Mouse (Mus musculus) heart, adult 8-10 months (tissue): ENCODE data around the gene Olfr508. TPM values are rescaled to one million over a fixed set of nuclear protein-coding genes. Genes with fewer than 3 reads are reported as not detected.
"Not testable (repeated sequence)": the region's sequence is repeated elsewhere in the genome, so short reads cannot be mapped to it uniquely, and the experiment has no call there.

ENCODE experiments used
- DNase-seq: peaks from one replicate; pipeline ENCODE4 v3.0.0; 2022; ENCODE audit warnings: low spot score
- total RNA-seq, 4 experiments: library from RNA; stranded (reverse); gene quantifications; 2 replicates each; pipeline ENCODE4 v1.2.4; 2022

The Olfr508 gene
- total RNA-seq: not detected

DNA sequence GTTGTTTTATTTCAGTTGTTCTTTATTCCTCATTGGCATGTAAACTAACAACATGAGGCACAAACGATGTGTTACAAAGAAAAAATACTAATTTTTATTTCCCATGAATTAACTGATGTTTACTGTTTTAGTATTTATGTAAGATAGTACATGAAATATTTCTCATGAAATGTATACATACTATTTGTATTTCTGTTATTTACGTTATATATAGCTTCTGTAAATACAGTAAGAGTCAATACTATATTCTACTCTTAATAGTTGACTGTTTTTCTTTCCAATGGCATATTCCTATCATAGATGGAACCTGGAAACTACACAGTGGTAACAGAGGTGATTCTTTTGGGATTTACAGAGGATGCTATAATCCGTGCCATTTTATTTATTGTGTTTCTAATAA, at the start of gene Olfr508:
TSS of gene Olfr508 (plus strand) at position 301 of the 400 bp plus-strand sequence.
- no peak for DNase-seq

DNA sequence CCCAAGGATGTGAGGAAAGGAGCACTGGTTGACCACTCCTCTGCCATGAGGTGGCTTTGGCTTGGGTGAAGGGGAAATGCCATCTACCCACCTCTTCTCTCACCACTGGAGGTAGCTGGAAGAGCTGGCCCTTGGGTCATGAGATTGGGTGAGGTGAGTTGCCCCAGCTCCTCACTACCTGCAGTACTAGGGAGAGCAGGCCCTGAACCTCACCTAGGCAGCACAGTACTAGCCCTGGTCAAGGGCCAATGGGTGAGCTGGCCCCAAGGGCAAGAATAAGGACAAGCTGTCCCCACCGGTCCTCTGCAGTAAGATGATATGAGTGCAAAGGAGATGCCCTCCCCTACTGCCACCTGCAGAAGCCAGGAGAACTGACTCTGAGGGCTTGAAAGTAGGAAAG, 40.0 kb upstream of the Olfr508 start:
- DNase-seq: no peak

DNA sequence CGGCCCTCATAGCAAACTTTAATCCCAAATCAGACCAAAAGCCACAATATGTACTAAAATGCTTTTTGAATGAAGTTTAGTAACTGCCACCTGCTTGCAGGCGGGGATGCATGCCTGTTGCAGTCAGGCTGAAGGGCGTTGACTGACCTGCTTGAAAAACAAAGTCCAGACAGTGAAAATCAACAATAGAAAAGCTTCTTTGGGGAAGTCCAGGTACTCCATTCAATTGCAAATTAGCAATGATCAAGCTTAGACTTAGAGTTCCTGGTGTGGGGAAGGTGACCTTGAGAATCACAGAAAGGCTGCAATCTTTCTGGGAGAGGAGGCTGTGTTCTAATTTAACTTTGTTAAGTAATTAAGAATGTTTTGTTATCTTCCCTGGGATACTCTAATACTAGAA, 27.9 kb upstream of the Olfr508 start:
- not testable (repeated sequence) for DNase-seq

DNA sequence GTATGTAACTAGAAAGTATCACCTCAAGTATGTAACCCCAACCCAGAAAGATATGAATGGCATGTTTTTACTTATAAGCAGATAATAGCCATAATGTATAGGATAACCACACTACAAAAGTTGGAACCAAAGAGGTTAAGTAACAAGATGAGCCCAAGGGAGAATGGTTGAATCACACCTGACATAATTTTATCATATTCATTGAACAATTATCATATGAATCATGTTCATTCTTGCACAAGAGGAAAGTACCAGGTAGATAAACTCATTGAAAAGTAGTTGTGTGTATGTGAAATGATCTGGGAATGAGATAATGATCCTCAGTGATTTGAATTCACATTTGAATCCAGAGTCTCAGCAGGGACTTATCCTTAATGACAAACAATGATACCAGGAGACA, 19.3 kb upstream of the Olfr508 start, which contains the start of gene Olfr506:
TSS of gene Olfr506 (plus strand) at position 301 of the 400 bp plus-strand sequence.
- no peak for DNase-seq

DNA sequence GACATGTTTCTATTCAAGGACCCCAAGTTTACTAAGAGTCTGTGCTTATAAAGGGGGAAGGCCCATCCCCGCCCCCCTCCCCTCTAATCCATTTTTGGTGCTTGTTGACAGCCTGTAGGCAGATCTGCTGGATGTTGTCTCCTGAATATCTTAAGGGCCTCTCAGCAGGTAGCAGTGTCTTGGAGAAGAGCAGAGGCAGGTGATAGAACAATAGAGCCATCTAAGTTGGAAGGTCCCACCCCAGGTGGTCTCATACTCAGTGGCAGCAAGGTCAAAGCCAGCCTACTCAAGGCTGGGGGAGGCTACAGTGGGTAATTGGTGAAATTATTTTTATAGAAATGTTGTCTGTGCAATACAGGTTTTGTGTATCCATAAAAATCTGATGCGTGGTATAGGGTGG, 15.7 kb upstream of the Olfr508 start:
- no peak for DNase-seq

DNA sequence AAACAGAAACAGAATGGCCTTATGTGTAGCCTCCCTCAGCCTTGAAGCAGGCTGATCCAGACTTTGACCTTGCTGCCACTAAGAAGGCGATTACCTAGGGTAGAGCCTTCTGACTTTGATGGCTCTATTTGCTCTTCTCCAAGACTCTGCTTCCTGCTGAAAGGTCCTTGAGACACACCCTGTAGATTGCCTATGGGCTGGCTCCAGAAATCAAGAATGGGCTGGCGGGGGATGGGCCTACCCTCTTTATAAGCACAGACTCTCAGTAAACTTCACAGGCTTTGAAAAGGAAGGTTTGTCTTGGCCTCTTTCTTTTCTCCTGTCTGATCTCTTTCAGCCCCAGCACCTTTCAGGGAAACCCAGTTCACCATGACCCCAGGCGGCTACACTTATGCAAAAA, 13.0 kb upstream of the Olfr508 start:
- DNase-seq: not testable (repeated sequence)

DNA sequence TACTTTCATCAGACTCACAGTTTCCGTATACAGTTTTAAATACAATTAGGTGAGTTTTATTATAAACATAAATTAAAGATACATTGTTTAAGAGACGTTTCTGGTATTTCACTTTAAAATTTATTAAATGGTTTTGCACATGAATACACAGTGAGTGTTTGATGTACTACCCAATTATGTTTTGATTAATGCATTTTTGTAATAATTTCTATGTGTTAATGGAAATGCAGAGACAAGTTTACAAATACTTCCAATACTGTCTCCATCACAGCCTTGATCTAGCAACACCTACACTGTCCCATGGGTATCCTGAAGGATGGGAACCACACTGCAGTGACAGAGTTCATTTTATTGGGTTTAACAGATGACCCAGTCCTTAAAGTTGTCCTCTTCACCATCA, 8.3 kb upstream of the Olfr508 start, which contains the start of gene Olfr507:
TSS of gene Olfr507 (plus strand) at position 301 of the 400 bp plus-strand sequence.
- no peak for DNase-seq

DNA sequence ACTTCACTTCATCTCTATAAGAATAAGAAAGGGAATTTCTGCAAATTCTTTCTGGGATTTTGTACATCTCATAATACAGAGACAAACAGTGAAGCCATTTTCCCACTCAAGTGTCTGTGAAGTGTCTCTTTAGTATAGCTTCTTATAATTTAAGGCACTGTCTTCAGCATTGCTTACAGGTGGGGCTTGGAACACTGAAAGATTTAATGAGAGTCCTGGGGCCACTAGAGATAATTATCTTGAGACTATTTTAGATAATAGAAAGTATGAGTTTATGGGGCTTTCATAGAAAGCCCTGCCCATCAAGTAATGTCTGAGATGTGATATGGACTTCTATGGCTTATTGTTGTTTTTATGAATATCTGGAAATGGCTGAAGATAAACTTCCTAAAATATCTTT, 22.0 kb downstream of the Olfr508 start, which contains the start of gene Olfr509:
TSS of gene Olfr509 (minus strand) at position 101 of the 400 bp plus-strand sequence.
- DNase-seq: no peak

DNA sequence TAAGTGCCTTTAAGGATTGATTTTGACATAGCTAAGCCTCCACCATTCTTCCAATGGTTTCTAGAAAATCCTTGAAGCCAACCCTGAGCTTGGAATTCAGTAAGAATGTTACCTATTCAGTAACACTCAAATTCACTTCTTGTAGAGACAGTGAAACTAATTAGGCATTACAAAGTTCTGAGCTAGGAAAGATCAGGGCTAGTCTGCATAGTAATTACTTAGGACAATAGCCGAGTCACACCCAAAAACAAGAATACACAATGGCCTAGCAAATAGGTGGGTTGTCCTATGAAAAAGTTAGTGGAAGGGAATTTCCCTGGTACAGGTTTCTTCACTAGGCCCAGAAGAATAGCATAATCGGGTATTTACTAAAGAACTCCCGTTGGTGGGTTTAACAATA, 32.6 kb downstream of the Olfr508 start:
- DNase-seq: no peak

DNA sequence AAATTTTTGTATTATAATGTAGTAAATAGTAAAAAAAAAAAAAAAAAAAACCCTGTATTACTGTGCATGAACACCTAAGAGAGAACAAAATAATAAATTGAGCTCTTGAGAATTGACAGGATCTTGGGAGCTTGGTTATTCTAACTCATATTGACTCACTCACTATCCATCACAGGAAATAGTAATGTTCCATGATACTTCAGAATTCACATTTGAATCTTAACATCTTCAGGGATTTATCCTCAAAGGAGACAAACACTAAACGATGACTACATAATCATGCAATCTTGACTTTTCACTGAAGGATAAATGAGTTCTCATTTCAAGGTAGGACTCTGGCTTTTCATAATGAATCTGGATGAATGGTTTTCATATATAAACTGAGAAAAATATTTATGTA, 36.3 kb downstream of the Olfr508 start, which contains the start of gene Olfr510:
TSS of gene Olfr510 (plus strand) at position 301 of the 400 bp plus-strand sequence.
- DNase-seq: no peak

DNA sequence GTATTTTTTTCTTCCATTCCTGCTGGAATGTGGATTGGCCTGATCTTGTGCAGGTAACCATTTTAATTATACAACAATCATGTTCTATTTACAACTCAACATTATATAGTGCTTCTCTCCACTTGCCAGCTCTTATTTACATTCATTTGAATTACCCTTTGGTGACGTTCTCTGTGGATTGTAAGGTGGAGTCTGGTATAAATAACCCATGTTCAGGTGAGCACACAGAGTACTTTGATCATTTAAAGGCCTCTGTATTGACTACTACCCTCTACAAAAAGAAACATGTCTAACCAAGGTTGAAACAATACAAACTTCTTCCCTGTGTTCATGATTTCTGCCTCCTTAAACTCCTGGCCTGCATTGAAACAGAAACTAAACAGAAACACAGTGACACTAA, 41.3 kb downstream of the Olfr508 start:
- DNase-seq: no peak

DNA sequence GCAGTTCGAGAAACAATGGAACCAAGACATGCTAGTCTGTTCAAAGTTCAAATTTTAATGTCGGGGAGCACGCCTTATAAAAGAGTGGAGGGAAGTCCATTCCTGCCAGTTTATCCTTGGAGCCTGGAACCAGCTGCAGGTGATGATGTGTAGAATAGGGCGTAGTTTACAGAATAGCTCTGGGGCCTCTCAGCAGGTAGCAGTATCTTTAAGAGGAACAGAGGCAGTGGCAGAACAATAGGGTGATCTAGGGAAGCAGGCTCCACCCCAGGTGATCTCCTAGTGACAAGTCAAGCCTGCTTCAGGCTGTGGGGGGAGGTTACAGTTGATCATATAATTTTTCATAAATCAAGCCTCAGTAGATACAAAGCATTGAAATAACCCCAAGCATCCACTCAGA, 49.1 kb downstream of the Olfr508 start:
- no peak for DNase-seq

Other genes starting within 250 kb of the Olfr508 start
- not detected for gene Olfr495, start 236.8 kb upstream of the Olfr508 start, total RNA-seq
- gene Olfr497, start 209.6 kb upstream of the Olfr508 start, total RNA-seq: not detected
- not detected for gene Olfr498, start 164.7 kb upstream of the Olfr508 start, total RNA-seq
- gene Olfr502, start 104.9 kb upstream of the Olfr508 start, total RNA-seq: not detected
- not detected for gene Olfr503, start 85.5 kb upstream of the Olfr508 start, total RNA-seq
- not detected for gene Olfr504, start 64.2 kb upstream of the Olfr508 start, total RNA-seq
- not detected for gene Olfr506, start 19.2 kb upstream of the Olfr508 start, total RNA-seq
- gene Olfr507, start 8.2 kb upstream of the Olfr508 start, total RNA-seq: not detected
- not detected for gene Olfr509, start 21.9 kb downstream of the Olfr508 start, total RNA-seq
- not detected for gene Olfr510, start 36.4 kb downstream of the Olfr508 start, total RNA-seq
- gene Olfr512, start 83.3 kb downstream of the Olfr508 start, total RNA-seq: not detected
- gene Olfr513, start 121.0 kb downstream of the Olfr508 start, total RNA-seq: not detected
- not detected for gene Olfr514, start 196.0 kb downstream of the Olfr508 start, total RNA-seq
- not detected for gene Olfr516, start 220.5 kb downstream of the Olfr508 start, total RNA-seq
- not detected for gene Olfr517, start 242.4 kb downstream of the Olfr508 start, total RNA-seq